Mouse (Mus musculus): ENCODE results near the gene Trio. TPM values are rescaled to one million over a fixed set of nuclear protein-coding genes. Genes with fewer than 3 reads are reported as not detected.
"Not testable (repeated sequence)": the region's sequence is repeated elsewhere in the genome, so short reads cannot be mapped to it uniquely, and the experiment has no call there.

Trio gene
- polyA plus RNA-seq, 1 experiment from 2014 or later: 45.3 TPM

DNA sequence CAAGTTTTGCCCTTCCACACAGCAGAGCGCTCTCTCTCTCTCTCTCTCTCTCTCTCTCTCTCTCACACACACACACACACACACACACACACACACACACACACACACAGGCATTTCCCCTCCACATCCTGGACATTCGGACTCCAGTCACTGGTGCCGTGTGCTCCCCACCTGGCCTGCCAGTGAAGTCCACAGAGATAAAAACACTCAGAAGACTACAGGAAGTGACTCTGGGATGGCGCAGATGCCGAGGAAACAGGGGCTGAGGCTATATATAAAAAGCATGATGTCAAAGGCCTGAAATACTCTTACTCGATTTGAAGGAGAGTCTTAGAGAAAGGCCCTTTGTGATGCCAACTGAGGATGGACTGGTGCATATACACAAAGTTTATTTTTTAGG, 166.5 kb downstream of the Trio start:
- no peak overlapping the region for H3K27ac ChIP-seq (replicated peaks)
- H3K27me3 ChIP-seq: no peaks in the 10 kb centered on the region
- no peak overlapping the region for H3K4me3 ChIP-seq (replicated peaks)
- H3K4me1 ChIP-seq: no peaks in the 10 kb centered on the region
- no peak overlapping the region for H3K4me2 ChIP-seq (replicated peaks)
- no peaks in the 10 kb centered on the region for H3K9me3 ChIP-seq (replicated peaks)
- peaks cover 23% of the 10 kb centered on the region for H3K36me3 ChIP-seq
- 72% methylated on average over 6 of the region's 6 CpGs for WGBS
- no peak overlapping the region for H3K9ac ChIP-seq
- ATAC-seq (ENCODE audit: insufficient number of reproducible peaks, low FRiP score, low TSS enrichment, low read depth): no peak

DNA sequence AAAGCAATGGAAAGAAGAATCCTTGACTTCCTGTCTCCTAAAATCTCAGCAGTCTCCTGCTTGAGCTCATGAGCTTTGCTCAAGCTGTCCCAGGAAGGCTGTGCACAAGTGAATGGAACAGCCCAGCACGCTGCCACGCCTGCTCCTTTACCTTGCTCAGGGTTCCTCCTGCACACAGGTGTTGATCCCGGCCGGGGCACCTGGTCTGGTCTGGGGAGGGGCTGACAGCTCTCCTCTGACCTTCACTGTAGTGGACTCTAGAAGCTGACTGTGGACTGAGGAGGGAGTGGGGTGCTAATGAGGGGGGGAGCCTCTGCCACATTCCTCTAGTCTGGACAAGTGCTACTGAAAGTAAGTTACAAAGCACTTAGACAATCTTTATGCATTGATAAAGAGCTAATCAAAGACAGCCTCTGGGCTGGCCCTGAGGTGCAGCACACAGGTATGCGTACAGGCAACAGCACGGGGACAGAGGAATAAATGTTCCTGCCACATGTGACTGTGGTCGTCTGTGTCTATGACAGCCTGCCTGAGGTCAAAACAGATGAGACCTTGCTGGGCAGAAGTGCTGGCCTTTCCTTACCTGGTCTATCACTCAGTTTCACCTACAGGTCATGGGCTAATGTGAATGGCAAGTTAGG, 167.3 kb downstream of the Trio start:
- Histone ChIP-seq H3K4me3 (replicated peaks) (no peak overlapping the region), H3K9me3 (replicated peaks) (no peaks in the 10 kb centered on the region), H3K4me1 (no peaks in the 10 kb centered on the region), H3K27me3 (no peaks in the 10 kb centered on the region), H3K9ac (no peak overlapping the region), H3K4me2 (replicated peaks) (no peak overlapping the region), H3K27ac (replicated peaks) (no peak overlapping the region), H3K36me3 (peaks cover 28% of the 10 kb centered on the region)
- no peak for ATAC-seq (ENCODE audit: insufficient number of reproducible peaks, low FRiP score, low TSS enrichment, low read depth)
- WGBS: 79% methylated on average over 7 of the region's 7 CpGs

DNA sequence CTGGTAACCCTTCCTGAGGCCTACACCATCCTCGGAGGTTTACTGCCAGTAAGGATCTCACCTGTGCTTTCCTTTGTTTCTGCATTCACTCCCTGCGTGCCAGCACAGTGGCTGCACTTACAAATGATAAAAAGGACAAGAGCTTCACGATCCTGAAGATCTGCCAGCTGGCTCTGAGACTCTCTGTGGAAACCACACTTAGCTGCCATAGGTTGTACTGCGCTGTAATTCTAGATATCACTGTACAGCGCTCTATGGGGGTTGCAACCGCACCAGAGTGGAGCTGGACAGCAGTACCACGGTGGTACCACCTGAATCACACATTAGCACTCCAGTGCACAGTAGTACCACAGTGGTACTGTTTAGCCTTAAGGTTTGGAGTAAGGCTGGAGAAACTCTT, 168.4 kb downstream of the Trio start:
- Histone ChIP-seq H3K36me3 (peaks cover 31% of the 10 kb centered on the region), H3K9ac (no peak overlapping the region), H3K27me3 (no peaks in the 10 kb centered on the region), H3K4me2 (replicated peaks) (no peak overlapping the region), H3K9me3 (replicated peaks) (no peaks in the 10 kb centered on the region), H3K4me1 (no peaks in the 10 kb centered on the region), H3K4me3 (replicated peaks) (no peak overlapping the region), H3K27ac (replicated peaks) (no peak overlapping the region)
- 79% methylated on average over 7 of the region's 7 CpGs for WGBS
- ATAC-seq (ENCODE audit: insufficient number of reproducible peaks, low FRiP score, low TSS enrichment, low read depth): no peak

GRCm38 (mm10) chr15:27856050-27856787, 169.4 kb downstream of the Trio start:
- no peak overlapping the region for H3K4me2 ChIP-seq (replicated peaks)
- H3K4me1 ChIP-seq: 0 out of 2 replicates have a peak, but pooled peaks cover under 1% of the 10 kb centered on the region
- H3K9ac ChIP-seq: no peak overlapping the region
- WGBS: 68% methylated on average over 29 of the region's 29 CpGs
- H3K27ac ChIP-seq (replicated peaks): no peak overlapping the region
- no peak for ATAC-seq (ENCODE audit: insufficient number of reproducible peaks, low FRiP score, low TSS enrichment, low read depth)
- H3K9me3 ChIP-seq (replicated peaks): no peaks in the 10 kb centered on the region
- H3K4me3 ChIP-seq (replicated peaks): no peak overlapping the region
- H3K36me3 ChIP-seq: peaks cover 31% of the 10 kb centered on the region
- no peaks in the 10 kb centered on the region for H3K27me3 ChIP-seq

DNA sequence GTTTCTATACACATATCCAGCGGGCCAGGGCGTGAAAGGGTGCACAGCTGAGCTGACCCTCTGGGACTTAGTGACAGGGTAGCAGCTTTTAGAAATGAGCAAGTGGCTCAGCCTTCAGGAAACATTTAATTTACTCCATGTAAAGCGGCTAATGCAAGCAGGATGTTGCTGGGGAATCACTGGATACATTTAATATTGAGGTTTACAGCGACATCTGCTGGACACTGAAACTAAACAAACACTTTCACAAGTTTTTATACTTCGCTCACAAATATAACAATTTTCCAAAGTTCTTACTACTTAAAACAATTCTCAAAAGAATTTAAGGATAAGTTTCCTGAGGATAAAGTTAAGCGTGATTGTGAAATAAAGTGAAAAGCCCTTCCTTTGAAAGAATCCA, 174.3 kb downstream of the Trio start:
- Histone ChIP-seq H3K36me3 (peaks cover 74% of the 10 kb centered on the region), H3K27ac (replicated peaks) (no peak overlapping the region), H3K4me2 (replicated peaks) (no peak overlapping the region), H3K4me3 (replicated peaks) (no peak overlapping the region), H3K9me3 (replicated peaks) (no peaks in the 10 kb centered on the region), H3K4me1 (peaks cover 4% of the 10 kb centered on the region; the same call in 1 of the 2 replicates), H3K9ac (no peak overlapping the region), H3K27me3 (no peaks in the 10 kb centered on the region)
- no peak for ATAC-seq (ENCODE audit: insufficient number of reproducible peaks, low FRiP score, low TSS enrichment, low read depth)
- 49% methylated on average over 6 of the region's 6 CpGs for WGBS

DNA sequence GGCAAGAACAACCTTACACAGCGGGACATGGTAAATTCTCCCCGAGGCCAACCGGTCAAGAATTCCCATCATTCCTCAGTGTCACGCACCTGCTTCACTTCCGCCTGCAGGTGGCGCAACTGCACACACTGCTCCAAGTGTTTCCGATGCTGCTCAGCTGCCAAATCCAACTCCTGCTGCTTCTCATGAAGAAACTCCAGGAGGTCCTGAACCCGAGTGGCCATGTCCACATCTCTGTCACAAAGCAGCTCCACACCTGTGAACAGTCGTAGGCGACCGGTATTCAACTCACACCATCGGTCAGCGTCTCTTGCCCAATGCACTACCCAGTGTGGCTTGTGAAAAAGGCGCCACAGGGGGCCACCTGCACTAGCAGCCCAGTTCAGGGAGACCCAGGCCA, 174.7 kb downstream of the Trio start:
- Histone ChIP-seq H3K4me2 (replicated peaks) (no peak overlapping the region), H3K9me3 (replicated peaks) (no peaks in the 10 kb centered on the region), H3K9ac (no peak overlapping the region), H3K4me3 (replicated peaks) (no peak overlapping the region), H3K27ac (replicated peaks) (no peak overlapping the region), H3K27me3 (no peaks in the 10 kb centered on the region), H3K4me1 (peaks cover 4% of the 10 kb centered on the region; the same call in 1 of the 2 replicates), H3K36me3 (peaks cover 75% of the 10 kb centered on the region)
- WGBS: 82% methylated on average over 14 of the region's 14 CpGs
- no peak for ATAC-seq (ENCODE audit: insufficient number of reproducible peaks, low FRiP score, low TSS enrichment, low read depth)

GRCm38 (mm10) chr15:27849910-27850309, 175.7 kb downstream of the Trio start:
- no peak overlapping the region for H3K9ac ChIP-seq
- peaks cover 4% of the 10 kb centered on the region; the same call in 1 of the 2 replicates for H3K4me1 ChIP-seq
- H3K27ac ChIP-seq (replicated peaks): no peak overlapping the region
- no peak overlapping the region for H3K4me2 ChIP-seq (replicated peaks)
- H3K36me3 ChIP-seq: peaks cover 81% of the 10 kb centered on the region
- H3K9me3 ChIP-seq (replicated peaks): no peaks in the 10 kb centered on the region
- no peak overlapping the region for H3K4me3 ChIP-seq (replicated peaks)
- H3K27me3 ChIP-seq: no peaks in the 10 kb centered on the region
- WGBS: 84% methylated on average over 4 of the region's 4 CpGs
- no peak for ATAC-seq (ENCODE audit: insufficient number of reproducible peaks, low FRiP score, low TSS enrichment, low read depth)

GRCm38 (mm10) chr15:27841696-27842095, 184.0 kb downstream of the Trio start:
- H3K4me3 ChIP-seq (replicated peaks): no peak overlapping the region
- no peak overlapping the region for H3K4me2 ChIP-seq (replicated peaks)
- no peaks in the 10 kb centered on the region for H3K9me3 ChIP-seq (replicated peaks)
- ATAC-seq (ENCODE audit: insufficient number of reproducible peaks, low FRiP score, low TSS enrichment, low read depth): no peak
- no peak overlapping the region for H3K27ac ChIP-seq (replicated peaks)
- no peaks in the 10 kb centered on the region for H3K4me1 ChIP-seq
- 91% methylated on average over 15 of the region's 15 CpGs for WGBS
- H3K9ac ChIP-seq: no peak overlapping the region
- H3K36me3 ChIP-seq: peaks cover 76% of the 10 kb centered on the region
- H3K27me3 ChIP-seq: no peaks in the 10 kb centered on the region

GRCm38 (mm10) chr15:27840579-27840978, 185.1 kb downstream of the Trio start:
- no peak overlapping the region for H3K4me2 ChIP-seq (replicated peaks)
- WGBS: 79% methylated on average over 8 of the region's 8 CpGs
- no peak overlapping the region for H3K27ac ChIP-seq (replicated peaks)
- no peaks in the 10 kb centered on the region for H3K27me3 ChIP-seq
- no peak for ATAC-seq (ENCODE audit: insufficient number of reproducible peaks, low FRiP score, low TSS enrichment, low read depth)
- H3K4me3 ChIP-seq (replicated peaks): no peak overlapping the region
- H3K9ac ChIP-seq: no peak overlapping the region
- no peaks in the 10 kb centered on the region for H3K9me3 ChIP-seq (replicated peaks)
- H3K4me1 ChIP-seq: no peaks in the 10 kb centered on the region
- H3K36me3 ChIP-seq: peaks cover 72% of the 10 kb centered on the region

DNA sequence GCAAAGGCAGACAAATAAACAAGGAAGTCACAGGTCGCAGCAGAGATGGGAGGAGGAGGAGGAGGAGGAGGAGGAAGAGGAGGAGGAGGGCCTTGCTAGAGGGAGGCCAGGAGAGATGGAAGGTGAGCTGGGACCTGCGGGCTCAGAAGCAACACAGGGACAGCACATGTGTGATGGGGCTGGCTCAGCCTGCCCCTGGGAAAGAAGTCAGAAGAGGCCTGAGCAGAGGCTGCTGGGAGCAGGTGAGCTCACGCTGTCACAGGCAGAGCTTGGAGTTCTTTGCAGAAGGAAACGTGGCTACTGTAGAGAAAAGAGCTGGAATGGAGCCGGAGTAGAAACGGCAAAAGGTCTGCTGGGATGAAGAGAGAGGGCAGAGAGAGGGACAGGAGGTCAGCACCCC, 185.5 kb downstream of the Trio start:
- no peak overlapping the region for H3K9ac ChIP-seq
- H3K9me3 ChIP-seq (replicated peaks): no peaks in the 10 kb centered on the region
- WGBS: 75% methylated on average over 6 of the region's 6 CpGs

GRCm38 (mm10) chr15:27831646-27832045, 194.0 kb downstream of the Trio start:
- ATAC-seq (ENCODE audit: insufficient number of reproducible peaks, low FRiP score, low TSS enrichment, low read depth): no peak
- no peak overlapping the region for H3K27ac ChIP-seq (replicated peaks)
- no peak overlapping the region for H3K4me2 ChIP-seq (replicated peaks)
- no peaks in the 10 kb centered on the region for H3K4me1 ChIP-seq
- peaks cover 71% of the 10 kb centered on the region for H3K36me3 ChIP-seq
- H3K27me3 ChIP-seq: no peaks in the 10 kb centered on the region
- H3K4me3 ChIP-seq (replicated peaks): no peak overlapping the region
- no peaks in the 10 kb centered on the region for H3K9me3 ChIP-seq (replicated peaks)
- no peak overlapping the region for H3K9ac ChIP-seq
- 84% methylated on average over 6 of the region's 6 CpGs for whole genome bisulfite sequencing

More for the DNA sequence above, 185.5 kb downstream of the Trio start:
- H3K4me3 ChIP-seq (replicated peaks): no peak overlapping the region
- no peaks in the 10 kb centered on the region for H3K27me3 ChIP-seq
- H3K4me2 ChIP-seq (replicated peaks): no peak overlapping the region
- no peaks in the 10 kb centered on the region for H3K4me1 ChIP-seq
- H3K27ac ChIP-seq (replicated peaks): no peak overlapping the region
- peaks cover 68% of the 10 kb centered on the region for H3K36me3 ChIP-seq
- no peak for ATAC-seq (ENCODE audit: insufficient number of reproducible peaks, low FRiP score, low TSS enrichment, low read depth)

DNA sequence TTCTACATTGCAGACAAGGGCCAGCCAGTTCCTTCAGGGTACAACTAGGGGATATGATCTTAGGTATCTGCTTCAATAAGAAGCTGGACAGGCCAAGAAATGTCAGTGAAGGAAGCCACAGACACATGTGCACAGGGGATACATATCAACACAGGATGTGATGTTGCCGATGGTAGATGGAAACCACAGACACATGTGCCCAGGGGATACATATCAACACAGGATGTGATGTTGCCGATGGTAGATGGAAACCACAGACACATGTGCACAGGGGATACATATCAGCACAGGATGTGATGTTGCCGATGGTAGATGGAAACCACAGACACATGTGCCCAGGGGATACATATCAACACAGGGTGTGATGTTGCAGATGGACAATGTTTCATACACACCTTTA, 197.8 kb downstream of the Trio start:
- not testable (repeated sequence) for H3K27me3 ChIP-seq; H3K9ac ChIP-seq; H3K4me2 ChIP-seq (replicated peaks); ATAC-seq (ENCODE audit: insufficient number of reproducible peaks, low FRiP score, low TSS enrichment, low read depth); H3K27ac ChIP-seq (replicated peaks); H3K4me3 ChIP-seq (replicated peaks); H3K9me3 ChIP-seq (replicated peaks); H3K4me1 ChIP-seq
- 55% methylated on average over 3 of the region's 3 CpGs for WGBS
- H3K36me3 ChIP-seq: peaks cover 90% of the 10 kb centered on the region

Measured in embryonic facial prominence, embryonic 15.5 days (tissue).